Mouse (Mus musculus) thymus, adult 2 months (tissue): ENCODE data around the gene Icosl.

Experiments used
- CTCF ChIP-seq: fragments of 200-500 bp; IDR thresholded peaks from 2 replicates; pipeline ENCODE4 v1.5.1; 2012; ENCODE audit warnings: mild to moderate bottlenecking, control low read depth, low read length, moderate library complexity, borderline replicate concordance; ENCODE audit not compliant: control insufficient read depth, poor library complexity, insufficient read depth; ENCODE audit errors: extremely low read depth
- POLR2A ChIP-seq: fragments of 200-500 bp; IDR thresholded peaks from 2 replicates; pipeline ENCODE4 v1.6.1; 2012; ENCODE audit warnings: mild to moderate bottlenecking, low read length, control low read depth, moderate library complexity; ENCODE audit not compliant: control insufficient read depth, poor library complexity, insufficient read depth; ENCODE audit errors: extremely low read depth

GRCm38 (mm10) chr10:78041647-78042046, 27.5 kb upstream of the Icosl start, which contains the start of gene Dnmt3l:
- TF ChIP-seq POLR2A (no peak), CTCF (no peak)
